Mouse (Mus musculus): ENCODE results near the gene Gins1.

Gins1 gene

GRCm38 (mm10) chr2:150963246-150963645 is 58.0 kb downstream of the Gins1 start:
- DNase-seq (ENCODE audit: low spot score): no peak

GRCm38 (mm10) chr2:150964641-150965040 is 59.4 kb downstream of the Gins1 start:
- no peak for DNase-seq (ENCODE audit: low spot score)

- DNase-seq (ENCODE audit: low spot score): no peak
These were observed 60.8 kb downstream of the Gins1 start for GRCm38 (mm10) chr2:150965951-150966350.

GRCm38 (mm10) chr2:150967491-150967890 is 62.3 kb downstream of the Gins1 start:
- no peak for DNase-seq (ENCODE audit: low spot score)

DNA sequence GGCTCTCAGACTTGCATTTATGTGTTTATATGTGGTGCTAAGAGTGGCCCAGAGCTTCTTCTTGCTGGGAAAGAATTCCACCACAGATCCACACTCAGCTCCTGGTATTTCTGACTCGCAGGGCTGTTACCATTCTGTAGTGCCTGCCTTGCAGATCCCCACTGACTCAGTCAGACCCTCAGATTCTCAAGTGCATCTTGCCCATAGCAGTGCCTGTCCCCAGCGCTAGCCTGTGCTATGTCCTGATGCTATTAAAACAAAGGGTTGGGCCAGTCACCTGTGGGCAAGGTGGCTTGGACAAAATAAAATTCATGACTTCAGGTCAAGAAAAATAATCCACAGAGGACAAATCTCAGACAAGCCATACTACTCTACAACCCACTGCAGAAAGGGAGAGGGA is 64.0 kb downstream of the Gins1 start:
- DNase-seq (ENCODE audit: low spot score): no peak

DNA sequence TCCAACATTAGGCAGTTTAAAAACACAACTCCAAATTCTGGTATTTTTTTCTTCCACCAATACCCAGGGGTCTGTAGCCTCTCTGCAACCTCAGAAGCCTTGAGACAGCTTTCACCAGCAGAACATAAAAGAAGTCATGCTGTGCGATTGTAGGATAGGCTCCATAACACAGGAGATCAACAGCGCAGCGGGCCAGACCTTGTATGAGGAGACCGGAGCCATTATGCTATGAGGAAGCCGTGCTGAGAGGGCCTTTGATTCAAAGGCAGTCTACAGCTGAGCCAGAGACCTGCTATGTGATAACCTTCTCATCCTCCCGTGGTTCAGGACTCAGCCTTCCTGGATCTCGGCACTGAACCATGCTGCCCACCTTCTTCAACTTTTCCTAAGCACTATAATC is 66.7 kb downstream of the Gins1 start:
- no peak for DNase-seq (ENCODE audit: low spot score)

- DNase-seq (ENCODE audit: low spot score): no peak
These were observed 67.5 kb downstream of the Gins1 start for GRCm38 (mm10) chr2:150972681-150973080.

GRCm38 (mm10) chr2:150973401-150974115 is 68.4 kb downstream of the Gins1 start:
- DNase-seq (ENCODE audit: low spot score): no peak

DNA sequence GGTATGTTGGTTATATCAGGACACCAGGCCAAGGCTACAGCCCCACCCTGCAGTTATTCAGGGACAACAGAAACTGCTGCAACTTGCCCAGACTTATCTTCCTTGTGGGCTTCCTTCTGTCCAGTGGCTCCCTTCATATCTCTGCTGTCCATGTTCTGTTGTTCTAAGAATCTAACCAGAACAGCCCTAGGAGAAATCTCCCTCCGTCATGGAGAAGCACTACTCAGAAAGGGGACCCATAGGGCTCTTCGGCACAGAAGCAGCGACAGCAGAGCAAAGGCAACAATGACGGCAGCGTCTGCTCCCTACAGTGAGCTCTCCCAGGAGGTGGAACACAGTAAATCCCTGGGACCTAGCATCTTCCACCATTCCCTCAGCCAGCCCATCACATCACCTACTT is 71.7 kb downstream of the Gins1 start:
- no peak for DNase-seq (ENCODE audit: low spot score)

DNA sequence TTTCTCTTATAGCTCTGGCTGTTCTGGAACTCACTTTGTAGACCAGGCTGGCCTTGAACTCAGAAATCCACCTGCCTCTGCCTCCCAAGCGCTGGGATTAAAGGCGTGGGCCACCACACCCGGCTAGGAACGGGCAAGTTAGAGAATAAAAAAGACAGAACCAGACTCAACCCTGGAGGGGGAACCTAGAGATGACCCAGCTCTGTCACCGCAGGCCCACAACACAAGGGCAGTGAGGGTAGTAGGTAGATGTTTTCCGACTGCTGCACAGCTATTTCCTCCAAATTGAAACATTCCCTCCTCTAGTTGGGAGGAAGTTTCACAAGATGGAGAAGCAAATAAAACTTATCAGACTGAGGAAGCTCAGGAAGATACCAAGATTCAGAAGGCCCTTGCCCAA is 72.5 kb downstream of the Gins1 start:
- no peak for DNase-seq (ENCODE audit: low spot score)

DNA sequence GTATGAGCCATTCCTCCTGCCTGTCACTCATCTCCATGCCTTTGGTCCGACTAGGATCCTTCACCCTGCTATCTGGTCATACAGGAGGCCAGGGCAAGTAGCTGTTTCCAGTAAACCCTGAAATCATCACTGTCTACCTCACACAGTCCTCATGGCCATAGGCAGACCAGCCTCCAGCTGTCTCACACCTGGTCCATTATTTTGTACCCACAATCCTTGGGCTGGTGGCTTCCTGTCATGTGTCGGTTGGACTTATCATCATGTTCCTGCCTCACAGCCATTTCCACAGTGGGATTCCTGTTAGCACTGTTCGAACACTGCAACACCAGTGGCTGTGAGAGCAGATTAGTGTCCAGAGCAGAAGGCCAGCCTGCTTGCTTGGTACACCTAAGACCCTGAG is 73.6 kb downstream of the Gins1 start:
- DNase-seq (ENCODE audit: low spot score): no peak

DNA sequence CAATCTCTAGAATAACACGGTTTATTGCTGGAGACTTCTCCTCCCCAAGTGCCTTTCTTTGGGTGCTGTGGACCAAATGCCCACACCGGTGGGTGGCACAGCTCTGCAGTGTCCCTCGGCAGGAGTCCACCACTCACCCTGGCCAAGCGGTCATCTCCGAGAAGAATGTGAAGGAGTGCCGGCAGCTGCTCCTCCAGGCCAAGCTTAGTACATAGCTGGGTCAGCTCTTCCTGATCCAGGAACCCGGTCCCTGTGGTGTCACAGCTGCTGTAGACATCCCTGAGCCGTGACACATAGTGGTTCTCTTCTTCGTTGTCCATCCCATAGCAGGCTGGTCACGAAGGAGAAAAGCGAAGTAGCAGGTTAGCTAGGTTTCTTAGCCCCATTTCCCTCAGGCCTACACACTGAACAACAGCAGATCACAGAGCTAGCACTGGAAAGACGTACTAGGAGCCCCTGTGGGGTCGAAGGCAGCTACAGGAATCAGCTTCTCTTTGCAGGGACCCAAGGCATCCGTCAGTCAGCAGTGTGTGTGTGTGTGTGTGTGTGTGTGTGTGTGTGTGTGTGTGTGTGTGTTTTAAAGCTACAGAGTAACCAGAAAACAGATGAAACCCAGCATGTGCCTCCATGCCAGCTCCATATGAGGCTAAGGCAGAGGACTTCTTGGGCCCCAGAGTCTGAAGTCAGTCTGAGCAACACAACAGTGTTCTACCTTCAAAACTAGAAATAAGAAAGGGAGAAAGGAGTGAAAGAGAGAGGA is 74.8 kb downstream of the Gins1 start:
- DNase-seq (ENCODE audit: low spot score): no peak

All from spleen, adult 12 weeks (tissue).